Mouse (Mus musculus) heart, postnatal 0 days (tissue): ENCODE measurements around the gene Ica1.

Experiments
- CTCF ChIP-seq: IDR thresholded peaks from 2 replicates; pipeline ENCODE4 v1.5.1; 2016; ENCODE audit warnings: antibody characterized with exemption, control low read depth, low read depth
- EP300 ChIP-seq: IDR thresholded peaks from 2 replicates; pipeline ENCODE4 v1.6.1; 2016; ENCODE audit warnings: antibody characterized with exemption, low read depth

GRCm38 (mm10) chr6:8752984-8753722 lies 25.1 kb downstream of the Ica1 start:
- no peak for TF ChIP-seq CTCF
- no peak for TF ChIP-seq EP300
